Comparison of ENCODE assay signal across 28 mouse cellular contexts in genomic region chr6:120072630-120073029, GRCm38 (mm10). TPM values are rescaled to one million over a fixed set of nuclear protein-coding genes. Genes with fewer than 3 reads are reported as not detected.
DNase-seq lines count a peak whose midpoint lies in the region; ATAC-seq and TF ChIP-seq lines count a peak whose summit lies in the region.
"Had no signal": no experiment of that assay in that cellular context is flagged by ENCODE, and none has a peak within 500 bp of the region (broad histone marks: within the 10 kb centered on the region; RNA-seq: fewer than 3 reads in every experiment).

No protein-coding gene starts in this region.

- TF ChIP-seq CTCF in lung, postnatal 0 days (IDR thresholded peaks at IDR 0.05) = no peak
- no peak for TF ChIP-seq CTCF in intestine, postnatal 0 days (IDR thresholded peaks at IDR 0.05; ENCODE audit: low read depth)

- no peak overlapping the region for H3K4me2 ChIP-seq in lung, postnatal 0 days (replicated peaks; ENCODE audit: low read depth, low read length)
- no peak overlapping the region for H3K4me2 ChIP-seq in intestine, postnatal 0 days (replicated peaks; ENCODE audit: low read depth)
- H3K4me2 ChIP-seq: forebrain, embryonic 12.5 days; heart, embryonic 15.5 days; midbrain, embryonic 15.5 days had no signal

- no peaks in the 10 kb centered on the region for H3K27me3 ChIP-seq in lung, postnatal 0 days (replicated peaks; ENCODE audit: insufficient read depth, low read length)
- no peaks in the 10 kb centered on the region for H3K27me3 ChIP-seq in intestine, postnatal 0 days (replicated peaks; ENCODE audit: control insufficient read depth, insufficient read depth, low read length)
- H3K27me3 ChIP-seq: forebrain, embryonic 12.5 days; heart, embryonic 15.5 days; midbrain, embryonic 15.5 days had no signal

- no peaks in the 10 kb centered on the region for H3K4me1 ChIP-seq in lung, postnatal 0 days (ENCODE audit: insufficient read depth, low read depth, low read length)
- no peaks in the 10 kb centered on the region for H3K4me1 ChIP-seq in intestine, postnatal 0 days (replicated peaks; ENCODE audit: control insufficient read depth, insufficient read depth, low read length)
- H3K4me1 ChIP-seq: forebrain, embryonic 12.5 days; limb, embryonic 10.5 days; midbrain, embryonic 15.5 days had no signal

- no peak overlapping the region for H3K4me3 ChIP-seq in lung, postnatal 0 days (ENCODE audit: low read depth, low read length)
- H3K4me3 ChIP-seq in intestine, postnatal 0 days (ENCODE audit: low read depth, low read length) = no peak overlapping the region
- H3K4me3 ChIP-seq: forebrain, embryonic 12.5 days; heart, adult 2 months; heart, embryonic 15.5 days; left cerebral cortex, adult 2 months; limb, embryonic 10.5 days; megakaryocyte, embryonic 14.5 days; midbrain, embryonic 15.5 days had no signal

- TF ChIP-seq EP300 in lung, postnatal 0 days (IDR thresholded peaks at IDR 0.05) = no peak

- WGBS in lung, postnatal 0 days = 56% methylated on average over 2 of the region's 2 CpGs
- 71% methylated on average over 2 of the region's 2 CpGs for WGBS in intestine, postnatal 0 days

- peak; percentile 38 for DNase-seq in lung, postnatal 0 days (ENCODE audit: low spot score)
- DNase-seq in lung, postnatal 25 days (ENCODE audit: low spot score) = no peak
- DNase-seq in CD4-positive, CD25-positive, alpha-beta regulatory T cell, adult 2 months (ENCODE audit: low read depth, low spot score) = peak; percentile 68
- DNase-seq in R1 (ENCODE audit: low read depth, low spot score) = peak; percentile 77
- DNase-seq in lung, postnatal 36 days = peak; percentile 54
- no peak for DNase-seq in cerebellum, postnatal 36 days
- no peak for DNase-seq in heart, postnatal 4 days
- DNase-seq: cerebellum, adult 18-20 months; cerebellum, postnatal 25 days; gastrocnemius, postnatal 14 days; heart, adult 2 months; kidney, adult 8-10 months; kidney, postnatal 25 days; liver, postnatal 0 days had no signal

- no peak overlapping the region for H3K9ac ChIP-seq in lung, postnatal 0 days (replicated peaks; ENCODE audit: low read depth)
- no peak overlapping the region for H3K9ac ChIP-seq in intestine, postnatal 0 days (ENCODE audit: low read depth, low read length)
- H3K9ac ChIP-seq: forebrain, embryonic 12.5 days; heart, embryonic 15.5 days; liver, postnatal 0 days; midbrain, embryonic 15.5 days had no signal

- no peak overlapping the region for H3K27ac ChIP-seq in lung, postnatal 0 days (ENCODE audit: low read length)
- H3K27ac ChIP-seq in intestine, postnatal 0 days (ENCODE audit: low read depth, low read length) = no peak overlapping the region
- H3K27ac ChIP-seq: forebrain, embryonic 12.5 days; heart, adult 2 months; heart, embryonic 15.5 days; hindbrain, postnatal 0 days; left cerebral cortex, adult 2 months; limb, embryonic 10.5 days; midbrain, embryonic 15.5 days had no signal

- H3K9me3 ChIP-seq in lung, postnatal 0 days (ENCODE audit: low read length) = no peaks in the 10 kb centered on the region
- no peaks in the 10 kb centered on the region for H3K9me3 ChIP-seq in intestine, postnatal 0 days (ENCODE audit: control insufficient read depth)
- H3K9me3 ChIP-seq: forebrain, embryonic 12.5 days; limb, embryonic 10.5 days had no signal

- ATAC-seq in lung, postnatal 0 days = peak; percentile 69
- ATAC-seq in intestine, postnatal 0 days = no peak
- ATAC-seq: hindbrain, postnatal 0 days; liver, postnatal 0 days; midbrain, embryonic 15.5 days had no signal

- H3K36me3 ChIP-seq in lung, postnatal 0 days (ENCODE audit: insufficient read depth, low read length) = no peaks in the 10 kb centered on the region
- H3K36me3 ChIP-seq in intestine, postnatal 0 days (ENCODE audit: control insufficient read depth, insufficient read depth) = no peaks in the 10 kb centered on the region
- H3K36me3 ChIP-seq: forebrain, embryonic 12.5 days; heart, embryonic 15.5 days; limb, embryonic 10.5 days; midbrain, embryonic 15.5 days had no signal

RNA-seq across cellular contexts. Expression of gene Ninj2, which starts 20.5 kb away (rescaled TPM):
- 0.23 and 0.44 TPM in 2 replicates for polyA plus RNA-seq in lung, postnatal 0 days (2015; fragmentation: Nextera tagmentation; extraction: Ambion mirVana)
- total RNA-seq in heart, postnatal 4 days (2021) = not detected
- polyA plus RNA-seq in intestine, postnatal 0 days (2015; fragmentation: Nextera tagmentation; extraction: Ambion mirVana) = not detected in 2 replicates
- total RNA-seq: adrenal gland, adult 18-20 months; adrenal gland, postnatal 4 days; gastrocnemius, postnatal 14 days; heart, adult 2 months; hematopoietic stem cell, adult 5-6 weeks; hindbrain, postnatal 0 days; liver, adult 2 months; neutrophil, adult 5-6 weeks had no signal
- polyA plus RNA-seq: forebrain, embryonic 12.5 days; heart, adult 2 months; hindbrain, postnatal 0 days; limb, embryonic 10.5 days; liver, adult 2 months; midbrain, embryonic 15.5 days; stomach, embryonic 16.5 days had no signal

RNA-seq across cellular contexts. Expression of gene Wnk1, which starts 34.2 kb away (rescaled TPM):
- polyA plus RNA-seq in lung, postnatal 0 days (2015; fragmentation: Nextera tagmentation; extraction: Ambion mirVana) = 72.7 and 95.8 TPM in 2 replicates
- total RNA-seq in heart, postnatal 4 days (2021) = 100 to 1,000 TPM; 332 to 358 TPM
- 36.9 and 40.6 TPM in 2 replicates for polyA plus RNA-seq in intestine, postnatal 0 days (2015; fragmentation: Nextera tagmentation; extraction: Ambion mirVana)

Comparison
In these comparisons a context has a peak if more than half of its experiments do, and no peak if none do; other contexts are left out.
1. DNase-seq: peak in lung, postnatal 0 days (single experiment), CD4-positive, CD25-positive, alpha-beta regulatory T cell, adult 2 months (single experiment), R1 (single experiment) and lung, postnatal 36 days (single experiment); none in lung, postnatal 25 days (single experiment), cerebellum, postnatal 36 days (0 of 2) and heart, postnatal 4 days (single experiment).